Mouse (Mus musculus) kidney, embryonic 15.5 days (tissue): ENCODE results near the gene Mrtfb. TPM values are rescaled to one million over a fixed set of nuclear protein-coding genes. Genes with fewer than 3 reads are reported as not detected.
"Not testable (repeated sequence)": the region's sequence is repeated elsewhere in the genome, so short reads cannot be mapped to it uniquely, and the experiment has no call there.

Experiments used
- ATAC-seq: fragments of 200-750 bp; cut with Nextera tagmentation; replicated peaks from 2 replicates; pipeline ENCODE4 v1.8.0; 2017; ENCODE audit warnings: moderate TSS enrichment; ENCODE audit not compliant: low FRiP score
- H3K27ac ChIP-seq: fragments of 300-500 bp; sonication (generic); 2 replicates; pipeline ENCODE4 v1.5.1; 2015; ENCODE audit warnings: mild to moderate bottlenecking, inconsistent platforms
- H3K27me3 ChIP-seq: fragments of 300-500 bp; sonication (generic); 2 replicates; pipeline ENCODE4 v1.6.1; 2015; ENCODE audit warnings: inconsistent platforms
- H3K36me3 ChIP-seq: fragments of 300-500 bp; sonication (generic); 2 replicates; pipeline ENCODE4 v1.6.1; 2015; ENCODE audit warnings: inconsistent platforms
- H3K4me1 ChIP-seq: fragments of 300-500 bp; sonication (generic); 2 replicates; pipeline ENCODE4 v1.6.1; 2015; ENCODE audit warnings: inconsistent platforms
- H3K4me2 ChIP-seq: fragments of 300-500 bp; sonication (generic); 2 replicates; pipeline ENCODE4 v1.6.1; 2015; ENCODE audit warnings: moderate library complexity, mild to moderate bottlenecking, inconsistent platforms
- H3K4me3 ChIP-seq: fragments of 300-500 bp; sonication (generic); replicated peaks from 2 replicates; pipeline ENCODE4 v1.5.1; 2015; ENCODE audit warnings: mild to moderate bottlenecking, inconsistent platforms
- H3K9ac ChIP-seq: fragments of 300-500 bp; sonication (generic); 2 replicates; pipeline ENCODE4 v1.6.1; 2015; ENCODE audit warnings: mild to moderate bottlenecking, inconsistent platforms
- H3K9me3 ChIP-seq: fragments of 300-500 bp; sonication (generic); replicated peaks from 2 replicates; pipeline ENCODE4 v1.6.1; 2016; ENCODE audit warnings: inconsistent platforms
- WGBS: fragments of 180-500 bp; shearing (Covaris S2); methylation state at CpG from one replicate; pipeline ENCODE4 v1.1.7; 2015; ENCODE audit warnings: mixed read lengths; 5-methylcytosine and 5-hydroxymethylcytosine counted together
- polyA plus RNA-seq: library from polyadenylated mRNA; unstranded; fragments of >200 nt; fragmentation: Nextera tagmentation; extraction: Ambion mirVana; gene quantifications from 2 replicates; pipeline ENCODE4 v1.2.1, GENCODE M21; 2015

The Mrtfb gene
- polyA plus RNA-seq, 1 experiment from 2014 or later: 21.2 TPM

- H3K4me1 ChIP-seq, H3K27me3 ChIP-seq, ATAC-seq, H3K4me3 ChIP-seq, H3K9me3 ChIP-seq, H3K4me2 ChIP-seq, H3K27ac ChIP-seq, H3K9ac ChIP-seq: not testable (repeated sequence)
- H3K36me3 ChIP-seq: peaks cover 16% of the 10 kb centered on the region; the same call in 1 of the 2 replicates
These were observed 30.1 kb downstream of the Mrtfb start for GRCm38 (mm10) chr16:13286425-13286824.

- H3K4me2 ChIP-seq: no peak overlapping the region
- H3K27me3 ChIP-seq: no peaks in the 10 kb centered on the region
- no peak for ATAC-seq
- H3K27ac ChIP-seq: no peak overlapping the region
- WGBS: 21% methylated on average over 1 of the region's 1 CpGs
- H3K9ac ChIP-seq: no peak overlapping the region
- H3K4me1 ChIP-seq: peaks cover 5% of the 10 kb centered on the region; the same call in 1 of the 2 replicates
- H3K36me3 ChIP-seq: peaks cover 4% of the 10 kb centered on the region; the same call in 1 of the 2 replicates
- no peaks in the 10 kb centered on the region for H3K9me3 ChIP-seq
- no peak overlapping the region for H3K4me3 ChIP-seq
These were observed 41.6 kb downstream of the Mrtfb start for GRCm38 (mm10) chr16:13297860-13298259.

- H3K36me3 ChIP-seq: peaks cover under 1% of the 10 kb centered on the region; the same call in 1 of the 2 replicates
- WGBS: 70% methylated on average over 2 of the region's 2 CpGs
- H3K4me3 ChIP-seq: no peak overlapping the region
- H3K9ac ChIP-seq: no peak overlapping the region
- peaks cover 2% of the 10 kb centered on the region; the same call in 1 of the 2 replicates for H3K4me1 ChIP-seq
- H3K4me2 ChIP-seq: no peak overlapping the region
- no peaks in the 10 kb centered on the region for H3K27me3 ChIP-seq
- H3K27ac ChIP-seq: no peak overlapping the region
- H3K9me3 ChIP-seq: no peaks in the 10 kb centered on the region
- ATAC-seq: no peak
These were observed 42.7 kb downstream of the Mrtfb start for GRCm38 (mm10) chr16:13298991-13299390.

GRCm38 (mm10) chr16:13306065-13306695 is 49.9 kb downstream of the Mrtfb start:
- H3K27me3 ChIP-seq: no peaks in the 10 kb centered on the region
- no peak for ATAC-seq
- H3K36me3 ChIP-seq: no peaks in the 10 kb centered on the region
- no peak overlapping the region for H3K9ac ChIP-seq
- no peaks in the 10 kb centered on the region for H3K9me3 ChIP-seq
- no peak overlapping the region for H3K4me3 ChIP-seq
- 0 out of 2 replicates have a peak, but pooled peaks cover 2% of the 10 kb centered on the region for H3K4me1 ChIP-seq
- 82% methylated on average over 3 of the region's 3 CpGs for WGBS
- no peak overlapping the region for H3K27ac ChIP-seq
- no peak overlapping the region for H3K4me2 ChIP-seq

- H3K27ac ChIP-seq: no peak overlapping the region
- no peak overlapping the region for H3K9ac ChIP-seq
- no peak overlapping the region for H3K4me3 ChIP-seq
- H3K4me1 ChIP-seq: 0 out of 2 replicates have a peak, but pooled peaks cover 2% of the 10 kb centered on the region
- H3K36me3 ChIP-seq: no peaks in the 10 kb centered on the region
- 75% methylated on average over 1 of the region's 1 CpGs for WGBS
- H3K27me3 ChIP-seq: no peaks in the 10 kb centered on the region
- no peaks in the 10 kb centered on the region for H3K9me3 ChIP-seq
- H3K4me2 ChIP-seq: no peak overlapping the region
- no peak for ATAC-seq
These were observed 53.9 kb downstream of the Mrtfb start for GRCm38 (mm10) chr16:13310096-13310683.

- no peaks in the 10 kb centered on the region for H3K27me3 ChIP-seq
- H3K36me3 ChIP-seq: no peaks in the 10 kb centered on the region
- no peak overlapping the region for H3K27ac ChIP-seq
- no peaks in the 10 kb centered on the region for H3K4me1 ChIP-seq
- no peak for ATAC-seq
- no peak overlapping the region for H3K4me2 ChIP-seq
- H3K9me3 ChIP-seq: no peaks in the 10 kb centered on the region
- H3K9ac ChIP-seq: no peak overlapping the region
- 74% methylated on average over 1 of the region's 1 CpGs for WGBS
- H3K4me3 ChIP-seq: no peak overlapping the region
These were observed 55.1 kb downstream of the Mrtfb start for GRCm38 (mm10) chr16:13311374-13311773.

- WGBS: 92% methylated on average over 5 of the region's 5 CpGs
- Histone ChIP-seq H3K4me2 (no peak overlapping the region), H3K36me3 (no peaks in the 10 kb centered on the region), H3K4me1 (no peaks in the 10 kb centered on the region), H3K27me3 (no peaks in the 10 kb centered on the region), H3K4me3 (no peak overlapping the region), H3K27ac (no peak overlapping the region), H3K9ac (no peak overlapping the region), H3K9me3 (no peaks in the 10 kb centered on the region)
- ATAC-seq: no peak
These were observed 56.9 kb downstream of the Mrtfb start for GRCm38 (mm10) chr16:13313096-13313719.

- Histone ChIP-seq H3K27ac (no peak overlapping the region), H3K9ac (no peak overlapping the region)
These were observed 67.5 kb downstream of the Mrtfb start for GRCm38 (mm10) chr16:13323751-13324150.

GRCm38 (mm10) chr16:13326622-13327021 is 70.3 kb downstream of the Mrtfb start:
- no peak for ATAC-seq
- no peak overlapping the region for H3K4me3 ChIP-seq
- H3K9me3 ChIP-seq: no peaks in the 10 kb centered on the region
- WGBS: 95% methylated on average over 3 of the region's 3 CpGs
- peaks cover 15% of the 10 kb centered on the region for H3K36me3 ChIP-seq
- no peak overlapping the region for H3K4me2 ChIP-seq
- no peak overlapping the region for H3K27ac ChIP-seq
- peaks cover 8% of the 10 kb centered on the region; the same call in 1 of the 2 replicates for H3K4me1 ChIP-seq
- H3K9ac ChIP-seq: no peak overlapping the region
- no peaks in the 10 kb centered on the region for H3K27me3 ChIP-seq

More at GRCm38 (mm10) chr16:13323751-13324150, 67.5 kb downstream of the Mrtfb start:
- 42% methylated on average over 6 of the region's 6 CpGs for WGBS
- no peak for ATAC-seq
- H3K9me3 ChIP-seq: no peaks in the 10 kb centered on the region
- H3K4me2 ChIP-seq: no peak overlapping the region
- H3K4me1 ChIP-seq: 0 out of 2 replicates have a peak, but pooled peaks cover 4% of the 10 kb centered on the region
- H3K27me3 ChIP-seq: no peaks in the 10 kb centered on the region
- peaks cover 15% of the 10 kb centered on the region for H3K36me3 ChIP-seq
- H3K4me3 ChIP-seq: no peak overlapping the region

- no peak for ATAC-seq
- no peaks in the 10 kb centered on the region for H3K27me3 ChIP-seq
- no peak overlapping the region for H3K4me3 ChIP-seq
- H3K9ac ChIP-seq: no peak overlapping the region
- no peak overlapping the region for H3K4me2 ChIP-seq
- no peak overlapping the region for H3K27ac ChIP-seq
- peaks cover 5% of the 10 kb centered on the region; the same call in 1 of the 2 replicates for H3K4me1 ChIP-seq
- H3K9me3 ChIP-seq: no peaks in the 10 kb centered on the region
- WGBS: 88% methylated on average over 4 of the region's 4 CpGs
- H3K36me3 ChIP-seq: peaks cover 20% of the 10 kb centered on the region
These were observed 72.4 kb downstream of the Mrtfb start for GRCm38 (mm10) chr16:13328646-13329045.

GRCm38 (mm10) chr16:13329640-13330039 is 73.4 kb downstream of the Mrtfb start:
- peaks cover 20% of the 10 kb centered on the region for H3K36me3 ChIP-seq
- no peak overlapping the region for H3K4me2 ChIP-seq
- H3K4me1 ChIP-seq: peaks cover 4% of the 10 kb centered on the region; the same call in 1 of the 2 replicates
- no peaks in the 10 kb centered on the region for H3K9me3 ChIP-seq
- H3K9ac ChIP-seq: no peak overlapping the region
- no peak overlapping the region for H3K27ac ChIP-seq
- no peak for ATAC-seq
- WGBS: 80% methylated on average over 3 of the region's 3 CpGs
- H3K27me3 ChIP-seq: no peaks in the 10 kb centered on the region
- H3K4me3 ChIP-seq: no peak overlapping the region

- ATAC-seq: peak; percentile 52; the same call in 1 of the 2 replicates
- Histone ChIP-seq H3K4me2 (no peak overlapping the region), H3K4me3 (no peak overlapping the region), H3K27me3 (no peaks in the 10 kb centered on the region), H3K9me3 (no peaks in the 10 kb centered on the region), H3K36me3 (peaks cover 20% of the 10 kb centered on the region), H3K4me1 (peaks cover 4% of the 10 kb centered on the region; the same call in 1 of the 2 replicates), H3K27ac (no peak overlapping the region), H3K9ac (no peak overlapping the region)
- WGBS: 63% methylated on average over 6 of the region's 6 CpGs
These were observed 74.0 kb downstream of the Mrtfb start for GRCm38 (mm10) chr16:13330221-13330659.
